Mouse (Mus musculus): ENCODE measurements around the gene Reck. TPM values are rescaled to one million over a fixed set of nuclear protein-coding genes. Genes with fewer than 3 reads are reported as not detected.

Reck gene
- polyA plus RNA-seq, 1 experiment from 2014 or later, result 10.2 TPM

- H3K36me3 ChIP-seq (ENCODE audit: control insufficient read depth, insufficient read depth, low read length), result no peaks in the 10 kb centered on the region
- no peak for ATAC-seq (ENCODE audit: low FRiP score, low TSS enrichment)
- no peak overlapping the region for H3K27ac ChIP-seq (replicated peaks)
Measured at GRCm38 (mm10) chr4:43936186-43936585, 60.9 kb downstream of the Reck start.

DNA sequence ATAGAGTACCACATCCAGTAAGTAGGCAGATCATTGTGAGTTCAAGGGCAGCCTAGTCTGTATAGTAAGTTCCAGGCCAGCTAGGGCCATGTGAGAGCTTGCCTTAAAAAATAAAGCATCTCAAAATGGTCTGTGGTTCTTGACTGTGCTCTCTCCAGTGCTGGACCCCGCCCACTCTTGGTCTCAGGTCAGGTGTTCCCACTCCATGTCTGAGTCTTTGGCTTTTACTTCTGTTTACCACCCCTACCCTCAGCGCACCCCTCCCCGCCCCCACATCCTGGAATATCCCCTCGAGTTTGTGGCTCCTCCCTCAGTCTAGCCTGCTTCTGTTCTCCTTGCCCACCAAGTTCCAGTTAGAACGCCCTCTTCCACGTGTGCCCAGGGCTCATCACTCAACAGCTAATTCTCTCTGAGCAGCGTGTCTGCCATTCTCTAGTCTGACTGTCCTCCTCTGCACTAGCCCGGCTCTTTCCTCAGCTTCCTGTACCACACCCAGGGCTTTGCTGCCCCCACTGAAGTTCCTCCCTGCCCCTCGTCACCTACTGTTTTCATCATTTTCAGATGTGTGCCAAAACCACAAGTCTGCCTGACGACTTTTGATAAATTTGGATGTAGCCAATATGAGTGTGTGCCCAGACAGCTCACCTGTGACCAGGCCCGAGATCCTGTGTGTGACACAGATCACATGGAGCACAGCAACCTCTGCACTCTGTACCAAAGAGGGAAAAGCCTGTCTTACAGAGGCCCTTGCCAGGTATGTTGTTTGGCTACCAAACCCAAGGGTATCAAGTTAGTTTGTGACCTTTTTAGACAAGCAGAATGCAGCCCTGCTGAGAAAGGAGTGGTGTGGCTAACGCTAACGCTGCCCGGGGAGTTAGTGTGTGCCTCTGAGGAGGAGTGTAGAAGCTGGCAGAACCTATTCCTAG lies 61.7 kb downstream of the Reck start:
- Histone ChIP-seq H3K9me3 (ENCODE audit: control insufficient read depth, low read length) (no peaks in the 10 kb centered on the region), H3K36me3 (ENCODE audit: control insufficient read depth, insufficient read depth, low read length) (no peaks in the 10 kb centered on the region), H3K27me3 (ENCODE audit: control insufficient read depth, insufficient read depth, low read length) (no peaks in the 10 kb centered on the region), H3K9ac (ENCODE audit: low read length) (no peak overlapping the region), H3K4me2 (replicated peaks; ENCODE audit: low read depth) (no peak overlapping the region), H3K4me3 (ENCODE audit: low read depth, low read length) (no peak overlapping the region), H3K4me1 (replicated peaks; ENCODE audit: control insufficient read depth, insufficient read depth) (no peaks in the 10 kb centered on the region), H3K27ac (replicated peaks) (no peak overlapping the region)
- no peak for TF ChIP-seq CTCF (IDR thresholded peaks at IDR 0.05; ENCODE audit: low read depth)
- no peak for TF ChIP-seq EP300 (optimal IDR thresholded peaks at IDR 0.05)
- DNase-seq (ENCODE audit: low spot score) (no peak), ATAC-seq (ENCODE audit: low FRiP score, low TSS enrichment) (no peak)
- WGBS, result 66% methylated on average over 14 of the region's 14 CpGs

More at GRCm38 (mm10) chr4:43936186-43936585, 60.9 kb downstream of the Reck start:
- no peaks in the 10 kb centered on the region for H3K9me3 ChIP-seq (ENCODE audit: control insufficient read depth, low read length)
- no peaks in the 10 kb centered on the region for H3K27me3 ChIP-seq (ENCODE audit: control insufficient read depth, insufficient read depth, low read length)
- WGBS, result 68% methylated on average over 4 of the region's 4 CpGs
- TF ChIP-seq CTCF (IDR thresholded peaks at IDR 0.05; ENCODE audit: low read depth), result no peak
- H3K4me1 ChIP-seq (replicated peaks; ENCODE audit: control insufficient read depth, insufficient read depth), result no peaks in the 10 kb centered on the region
- no peak for DNase-seq (ENCODE audit: low spot score)
- H3K4me3 ChIP-seq (ENCODE audit: low read depth, low read length), result no peak overlapping the region
- H3K9ac ChIP-seq (ENCODE audit: low read length), result no peak overlapping the region
- H3K4me2 ChIP-seq (replicated peaks; ENCODE audit: low read depth), result no peak overlapping the region

GRCm38 (mm10) chr4:43941315-43941714 lies 66.0 kb downstream of the Reck start:
- Histone ChIP-seq H3K27me3 (ENCODE audit: control insufficient read depth, insufficient read depth, low read length) (no peaks in the 10 kb centered on the region), H3K9ac (ENCODE audit: low read length) (no peak overlapping the region), H3K4me1 (replicated peaks; ENCODE audit: control insufficient read depth, insufficient read depth) (no peaks in the 10 kb centered on the region), H3K36me3 (ENCODE audit: control insufficient read depth, insufficient read depth, low read length) (peaks cover 4% of the 10 kb centered on the region; the same call in 1 of the 2 replicates), H3K4me3 (ENCODE audit: low read depth, low read length) (no peak overlapping the region), H3K27ac (replicated peaks) (no peak overlapping the region), H3K9me3 (ENCODE audit: control insufficient read depth, low read length) (no peaks in the 10 kb centered on the region), H3K4me2 (replicated peaks; ENCODE audit: low read depth) (no peak overlapping the region)
- ATAC-seq (ENCODE audit: low FRiP score, low TSS enrichment) (no peak), DNase-seq (ENCODE audit: low spot score) (no peak)
- TF ChIP-seq CTCF (IDR thresholded peaks at IDR 0.05; ENCODE audit: low read depth) (no peak), EP300 (optimal IDR thresholded peaks at IDR 0.05) (no peak)
- 89% methylated on average over 5 of the region's 5 CpGs for WGBS

DNA sequence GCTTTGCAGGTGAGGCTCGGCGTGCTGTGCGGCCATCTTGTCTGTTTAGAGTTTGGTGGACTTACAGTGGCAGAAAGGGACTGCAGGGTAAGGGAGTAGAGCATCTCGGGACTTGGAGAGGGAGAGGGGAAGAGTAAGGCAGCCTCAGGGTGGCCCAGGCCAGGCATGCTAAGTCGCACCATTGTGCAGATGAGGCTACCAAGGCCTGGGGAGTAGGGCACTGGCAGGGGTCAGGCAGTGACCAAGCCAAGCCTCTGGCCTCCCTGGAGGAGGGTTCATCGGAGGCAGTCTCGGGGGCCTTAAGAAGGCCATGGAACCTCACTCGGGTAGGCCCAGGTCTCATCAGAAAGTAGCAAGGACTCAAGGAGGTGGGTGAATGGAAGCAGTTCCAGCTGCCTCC lies 67.1 kb downstream of the Reck start:
- 90% methylated on average over 8 of the region's 8 CpGs for WGBS
- Histone ChIP-seq H3K9ac (ENCODE audit: low read length) (no peak overlapping the region), H3K27me3 (ENCODE audit: control insufficient read depth, insufficient read depth, low read length) (no peaks in the 10 kb centered on the region), H3K4me3 (ENCODE audit: low read depth, low read length) (no peak overlapping the region), H3K36me3 (ENCODE audit: control insufficient read depth, insufficient read depth, low read length) (peaks cover 4% of the 10 kb centered on the region; the same call in 1 of the 2 replicates), H3K4me2 (replicated peaks; ENCODE audit: low read depth) (no peak overlapping the region), H3K4me1 (replicated peaks; ENCODE audit: control insufficient read depth, insufficient read depth) (no peaks in the 10 kb centered on the region), H3K27ac (replicated peaks) (no peak overlapping the region), H3K9me3 (ENCODE audit: control insufficient read depth, low read length) (no peaks in the 10 kb centered on the region)
- DNase-seq (ENCODE audit: low spot score) (no peak), ATAC-seq (ENCODE audit: low FRiP score, low TSS enrichment) (no peak)
- TF ChIP-seq CTCF (IDR thresholded peaks at IDR 0.05; ENCODE audit: low read depth), result no peak
- no peak for TF ChIP-seq EP300 (optimal IDR thresholded peaks at IDR 0.05)

DNA sequence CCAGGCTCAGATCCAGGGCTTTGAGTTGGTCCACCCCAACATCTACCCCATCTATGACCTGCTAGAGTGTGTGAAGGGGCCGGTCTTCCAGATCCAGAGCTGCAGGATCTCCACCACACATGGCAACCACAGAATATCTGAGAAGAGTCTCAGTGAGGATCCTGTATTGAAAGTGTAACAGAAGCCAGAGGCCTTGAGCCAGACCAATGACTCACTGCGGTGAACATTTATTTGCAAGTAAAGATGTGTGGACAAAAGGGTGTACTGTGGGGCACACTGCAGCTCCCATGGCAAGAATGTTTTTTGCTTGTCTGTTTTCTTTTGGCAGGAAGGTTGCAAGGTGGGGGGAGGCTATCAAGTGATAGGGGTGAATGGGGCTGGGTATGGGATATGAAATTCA lies 72.2 kb downstream of the Reck start:
- TF ChIP-seq EP300 (optimal IDR thresholded peaks at IDR 0.05) (no peak), CTCF (IDR thresholded peaks at IDR 0.05; ENCODE audit: low read depth) (no peak)
- Histone ChIP-seq H3K27ac (replicated peaks) (no peak overlapping the region), H3K9me3 (ENCODE audit: control insufficient read depth, low read length) (no peaks in the 10 kb centered on the region), H3K4me1 (replicated peaks; ENCODE audit: control insufficient read depth, insufficient read depth) (no peaks in the 10 kb centered on the region), H3K4me2 (replicated peaks; ENCODE audit: low read depth) (no peak overlapping the region), H3K36me3 (ENCODE audit: control insufficient read depth, insufficient read depth, low read length) (peaks cover 3% of the 10 kb centered on the region; the same call in 1 of the 2 replicates), H3K4me3 (ENCODE audit: low read depth, low read length) (no peak overlapping the region), H3K27me3 (ENCODE audit: control insufficient read depth, insufficient read depth, low read length) (no peaks in the 10 kb centered on the region), H3K9ac (ENCODE audit: low read length) (no peak overlapping the region)
- DNase-seq (ENCODE audit: low spot score) (no peak), ATAC-seq (ENCODE audit: low FRiP score, low TSS enrichment) (no peak)
- 98% methylated on average over 2 of the region's 2 CpGs for WGBS

DNA sequence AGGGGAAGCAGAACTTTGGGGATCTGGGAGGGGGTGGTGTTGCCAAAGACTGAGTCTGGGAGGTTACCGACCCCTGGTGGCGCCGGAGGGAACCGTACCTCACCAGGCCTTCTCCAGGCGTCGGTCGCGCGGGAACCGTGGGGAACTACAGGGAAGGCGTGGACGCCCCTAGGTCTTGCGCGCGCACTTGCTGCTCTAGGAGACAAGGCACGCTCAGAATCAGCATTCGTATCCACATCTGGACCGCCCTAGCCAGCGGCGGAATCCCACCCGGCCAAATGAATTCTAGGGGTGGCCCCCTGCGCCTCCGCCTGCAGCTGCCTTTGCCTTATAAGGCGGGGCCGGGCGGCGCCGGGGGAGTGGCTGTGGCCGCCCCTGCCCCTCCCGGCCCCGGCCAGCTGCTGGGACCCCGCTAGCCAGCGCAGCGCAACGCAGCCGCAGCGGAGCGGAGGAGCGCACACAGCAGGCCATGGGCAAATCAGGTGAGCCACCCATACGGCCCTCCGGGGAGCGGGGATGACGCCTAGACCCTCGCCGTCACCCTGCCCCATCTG lies 82.0 kb downstream of the Reck start, which contains the start of gene Glipr2:
Gene Glipr2, plus strand, starts transcription at position 110 of the 554 bp plus-strand sequence.
- H3K9me3 ChIP-seq (ENCODE audit: control insufficient read depth, low read length), result no peaks in the 10 kb centered on the region
- ATAC-seq (ENCODE audit: low FRiP score, low TSS enrichment) (peak; percentile 89), DNase-seq (ENCODE audit: low spot score) (peak; percentile 89)
- no peaks in the 10 kb centered on the region for H3K4me1 ChIP-seq (replicated peaks; ENCODE audit: control insufficient read depth, insufficient read depth)
- TF ChIP-seq EP300 (optimal IDR thresholded peaks at IDR 0.05) (no peak), CTCF (IDR thresholded peaks at IDR 0.05; ENCODE audit: low read depth) (peak; percentile 87)
- no peaks in the 10 kb centered on the region for H3K27me3 ChIP-seq (ENCODE audit: control insufficient read depth, insufficient read depth, low read length)
- H3K27ac ChIP-seq (replicated peaks), result peak within 1 kb of the TSS; percentile 90
- peak within 1 kb of the TSS; percentile 76 for H3K9ac ChIP-seq (ENCODE audit: low read length)
- peak within 1 kb of the TSS; percentile 95 for H3K4me2 ChIP-seq (replicated peaks; ENCODE audit: low read depth)
- no peaks in the 10 kb centered on the region for H3K36me3 ChIP-seq (ENCODE audit: control insufficient read depth, insufficient read depth, low read length)
- H3K4me3 ChIP-seq (ENCODE audit: low read depth, low read length), result peak within 1 kb of the TSS; percentile 62
- WGBS, result under 1% methylated on average over 45 of the region's 45 CpGs

Data from stomach, postnatal 0 days (tissue).